Mouse (Mus musculus): ENCODE results near the gene Tmem81. TPM values are rescaled to one million over a fixed set of nuclear protein-coding genes. Genes with fewer than 3 reads are reported as not detected.

Gene Tmem81
- polyA plus RNA-seq, 1 experiment: 1.9 TPM

DNA sequence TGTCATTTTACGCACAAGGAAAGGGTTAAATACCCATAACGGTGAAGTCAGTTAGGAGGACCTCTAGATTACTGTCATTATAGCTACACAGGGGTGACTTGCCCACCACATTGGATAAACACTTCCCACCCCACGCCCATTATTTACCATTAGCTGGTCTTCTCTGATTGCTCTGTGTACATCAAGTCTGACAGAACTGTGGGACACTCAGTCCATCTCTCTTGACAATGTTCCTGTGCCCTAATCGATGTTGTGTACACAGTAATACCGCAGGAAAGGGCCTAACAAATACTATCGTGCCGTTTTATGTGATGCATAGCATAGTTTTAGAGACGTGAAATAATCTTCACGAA lies 29.5 kb upstream of the Tmem81 start:
- peaks cover 56% of the 10 kb centered on the region for H3K79me2 ChIP-seq (ENCODE audit: control insufficient read depth, insufficient read depth)
- no peak for TF ChIP-seq POLR2AphosphoS2 (IDR thresholded peaks at IDR 0.05; ENCODE audit: insufficient read length, low read depth)
- no peak for TF ChIP-seq MYOD1 (IDR thresholded peaks at IDR 0.05; ENCODE audit: control insufficient read depth in 1 of 3, insufficient read length in 2 of 3, low read depth in 2 of 3)
- no peak for TF ChIP-seq CEBPB (IDR thresholded peaks at IDR 0.05; ENCODE audit: insufficient read depth, poor library complexity, severe bottlenecking)
- no peak for TF ChIP-seq TCF3 (IDR thresholded peaks at IDR 0.05; ENCODE audit: insufficient read length, low read depth)
- TF ChIP-seq MYOG (IDR thresholded peaks at IDR 0.05; ENCODE audit: control insufficient read depth in 1 of 3, insufficient read depth in 1 of 3, insufficient read length in 2 of 3, low read depth in 2 of 3): no peak
- peak overlapping the region; percentile 82 for H3K4me2 ChIP-seq (ENCODE audit: low read depth)
- peak overlapping the region; percentile 40 for H3ac ChIP-seq (ENCODE audit: control insufficient read depth, insufficient read length)
- H3K36me3 ChIP-seq (ENCODE audit: control insufficient read depth, insufficient read depth): no peaks in the 10 kb centered on the region
- H3K27me3 ChIP-seq (ENCODE audit: control insufficient read depth, insufficient read depth, insufficient read length): no peaks in the 10 kb centered on the region
- H3K4me3 ChIP-seq: peak overlapping the region; percentile 71

DNA sequence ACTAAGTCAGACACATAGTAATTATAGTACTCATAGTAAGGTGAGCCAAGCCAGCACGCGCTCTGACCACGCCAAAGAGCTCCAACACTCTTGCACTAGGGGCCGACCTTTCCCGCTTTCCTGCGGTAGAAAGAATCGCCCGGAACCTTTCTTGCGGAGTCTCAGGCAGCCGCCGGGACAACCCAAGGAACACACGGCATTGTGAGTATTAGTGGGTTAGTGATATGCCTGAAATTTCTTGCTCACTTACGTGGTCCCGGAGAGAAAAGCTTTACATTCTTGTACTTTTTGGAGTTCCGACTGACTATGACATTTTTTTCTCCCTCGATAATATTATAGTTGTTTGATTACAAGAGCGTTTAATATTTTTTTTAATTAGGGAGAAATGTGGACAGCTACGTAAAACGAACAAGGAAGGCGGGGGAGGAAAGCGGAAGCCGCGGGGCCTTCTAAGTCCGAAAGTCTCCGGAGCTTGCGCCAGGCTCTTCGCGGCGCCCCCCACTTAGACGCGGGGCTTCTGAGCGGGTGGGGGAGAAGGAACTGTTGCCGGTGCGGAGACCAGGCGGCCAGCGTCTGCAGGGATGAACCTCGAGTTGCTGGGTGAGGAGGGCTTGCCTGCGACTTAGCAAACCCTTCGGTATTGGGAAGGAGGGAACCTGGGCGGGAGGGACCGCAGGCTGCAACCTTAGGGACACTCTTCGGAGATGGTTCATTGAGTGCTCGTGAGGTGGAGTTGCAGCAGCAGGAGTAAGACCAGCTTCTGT lies 28.9 kb upstream of the Tmem81 start, which contains the start of gene Rbbp5:
TSS of gene Rbbp5 (plus strand) at position 438 of the 764 bp plus-strand sequence.
- H3K4me3 ChIP-seq: peak within 1 kb of the TSS; percentile 71

DNA sequence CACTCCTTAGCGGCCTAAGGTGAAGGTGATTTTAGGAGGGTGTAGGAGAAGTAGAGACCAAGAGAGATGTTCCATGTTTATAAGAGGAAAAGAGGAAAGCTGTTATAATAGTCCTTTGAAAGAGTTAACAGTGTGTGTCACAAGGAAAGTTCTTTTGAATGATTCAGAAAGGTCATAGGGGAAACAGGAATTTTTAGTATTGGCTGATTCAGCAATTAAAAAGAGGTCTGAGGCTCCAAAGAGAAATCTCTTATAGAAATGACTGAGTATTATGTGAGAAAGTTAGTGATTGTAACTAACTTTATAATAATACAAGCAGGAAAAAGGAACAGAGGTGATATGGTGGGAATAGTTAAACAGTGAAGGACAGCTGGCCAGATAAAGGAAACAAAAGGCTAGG lies 26.6 kb upstream of the Tmem81 start:
- no peak for TF ChIP-seq CEBPB (IDR thresholded peaks at IDR 0.05; ENCODE audit: insufficient read depth, poor library complexity, severe bottlenecking)
- no peak for TF ChIP-seq POLR2AphosphoS2 (IDR thresholded peaks at IDR 0.05; ENCODE audit: insufficient read length, low read depth)
- TF ChIP-seq TCF12 (IDR thresholded peaks at IDR 0.05; ENCODE audit: insufficient read depth, poor library complexity, severe bottlenecking): no peak
- no peak for TF ChIP-seq USF1 (IDR thresholded peaks at IDR 0.05; ENCODE audit: low read depth)
- TF ChIP-seq TCF3 (IDR thresholded peaks at IDR 0.05; ENCODE audit: insufficient read length, low read depth): no peak
- TF ChIP-seq E2F4 (IDR thresholded peaks at IDR 0.05; ENCODE audit: insufficient read depth): no peak
- Histone ChIP-seq H3K27me3 (ENCODE audit: control insufficient read depth, insufficient read depth, insufficient read length) (no peaks in the 10 kb centered on the region), H3K4me2 (ENCODE audit: low read depth) (no peak overlapping the region), H3K4me3 (no peak overlapping the region), H3ac (ENCODE audit: control insufficient read depth, insufficient read length) (no peak overlapping the region), H3K36me3 (ENCODE audit: control insufficient read depth, insufficient read depth) (peaks cover 3% of the 10 kb centered on the region), H3K79me2 (ENCODE audit: control insufficient read depth, insufficient read depth) (peaks cover 84% of the 10 kb centered on the region)

More for the DNA sequence above, 28.9 kb upstream of the Tmem81 start, which contains the start of gene Rbbp5:
- H3K79me2 ChIP-seq (ENCODE audit: control insufficient read depth, insufficient read depth): peaks cover 61% of the 10 kb centered on the region
- peak within 1 kb of the TSS; percentile 40 for H3ac ChIP-seq (ENCODE audit: control insufficient read depth, insufficient read length)
- H3K4me2 ChIP-seq (ENCODE audit: low read depth): peak within 1 kb of the TSS; percentile 82
- TF ChIP-seq MYOD1 (IDR thresholded peaks at IDR 0.05; ENCODE audit: control insufficient read depth in 1 of 3, insufficient read length in 2 of 3, low read depth in 2 of 3): no peak
- TF ChIP-seq MYOG (IDR thresholded peaks at IDR 0.05; ENCODE audit: control insufficient read depth in 1 of 3, insufficient read depth in 1 of 3, insufficient read length in 2 of 3, low read depth in 2 of 3): no peak
- TF ChIP-seq USF1 (IDR thresholded peaks at IDR 0.05; ENCODE audit: low read depth): no peak
- TF ChIP-seq POLR2A (IDR thresholded peaks at IDR 0.05; ENCODE audit: insufficient read length, low read depth): peak; percentile 62
- peak; percentile 58 for TF ChIP-seq POLR2AphosphoS2 (IDR thresholded peaks at IDR 0.05; ENCODE audit: insufficient read length, low read depth)
- peak; percentile 78 for TF ChIP-seq E2F4 (IDR thresholded peaks at IDR 0.05; ENCODE audit: insufficient read depth)
- TF ChIP-seq MAX (IDR thresholded peaks at IDR 0.05; ENCODE audit: low read depth): peak; percentile 99
- peak; percentile 10 for TF ChIP-seq REST (IDR thresholded peaks at IDR 0.05; ENCODE audit: insufficient read depth, insufficient read length)
- H3K36me3 ChIP-seq (ENCODE audit: control insufficient read depth, insufficient read depth): no peaks in the 10 kb centered on the region
- no peaks in the 10 kb centered on the region for H3K27me3 ChIP-seq (ENCODE audit: control insufficient read depth, insufficient read depth, insufficient read length)

DNA sequence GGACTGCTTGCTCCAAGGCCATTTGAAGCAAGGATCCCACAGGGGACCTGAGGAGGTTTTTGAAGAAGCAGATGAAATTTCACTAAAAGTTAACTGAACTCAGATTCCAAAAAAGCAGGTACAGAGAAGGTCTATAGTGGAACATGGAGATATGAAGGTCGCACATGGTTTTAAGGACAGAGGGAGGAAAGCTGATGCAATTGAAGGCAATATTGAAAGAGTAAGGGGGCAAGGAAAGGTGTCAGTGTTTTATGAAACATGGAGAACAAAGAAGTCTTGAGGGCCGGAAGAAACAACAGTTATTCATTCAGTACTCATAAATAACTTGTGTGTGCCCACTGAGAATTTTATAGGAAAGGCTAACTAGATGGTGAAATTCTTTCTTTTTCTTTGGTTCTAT lies 24.4 kb upstream of the Tmem81 start:
- TF ChIP-seq CEBPB (IDR thresholded peaks at IDR 0.05; ENCODE audit: insufficient read depth, poor library complexity, severe bottlenecking) (peak; percentile 93), POLR2A (IDR thresholded peaks at IDR 0.05; ENCODE audit: insufficient read length, low read depth) (no peak), TCF3 (IDR thresholded peaks at IDR 0.05; ENCODE audit: insufficient read length, low read depth) (no peak)
- Histone ChIP-seq H3ac (ENCODE audit: control insufficient read depth, insufficient read length) (no peak overlapping the region), H3K4me3 (no peak overlapping the region), H3K27me3 (ENCODE audit: control insufficient read depth, insufficient read depth, insufficient read length) (no peaks in the 10 kb centered on the region), H3K4me2 (ENCODE audit: low read depth) (no peak overlapping the region), H3K36me3 (ENCODE audit: control insufficient read depth, insufficient read depth) (peaks cover 20% of the 10 kb centered on the region), H3K79me2 (ENCODE audit: control insufficient read depth, insufficient read depth) (peaks cover 80% of the 10 kb centered on the region)

DNA sequence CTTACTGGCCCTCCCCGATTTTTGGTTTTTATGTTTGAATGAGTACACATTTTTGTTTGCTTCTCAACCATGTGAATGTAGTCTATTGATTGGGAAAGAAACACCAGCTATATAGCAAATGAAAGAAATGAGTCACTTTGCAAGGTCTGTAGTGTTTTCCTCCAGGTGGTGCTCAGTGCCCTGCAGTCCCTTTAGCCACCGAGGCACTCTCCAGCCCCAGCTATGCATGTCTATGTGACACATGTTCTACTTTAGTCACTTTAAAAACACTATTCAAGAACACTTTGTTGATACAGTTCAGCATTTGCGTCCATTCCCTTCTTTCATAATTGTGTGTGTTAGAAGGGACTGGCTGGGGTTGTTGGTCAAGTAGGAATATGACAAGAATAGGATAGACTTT lies 22.8 kb upstream of the Tmem81 start:
- Histone ChIP-seq H3K27me3 (ENCODE audit: control insufficient read depth, insufficient read depth, insufficient read length) (no peaks in the 10 kb centered on the region), H3ac (ENCODE audit: control insufficient read depth, insufficient read length) (no peak overlapping the region), H3K4me3 (no peak overlapping the region), H3K79me2 (ENCODE audit: control insufficient read depth, insufficient read depth) (peaks cover 76% of the 10 kb centered on the region), H3K36me3 (ENCODE audit: control insufficient read depth, insufficient read depth) (peaks cover 37% of the 10 kb centered on the region), H3K4me2 (ENCODE audit: low read depth) (no peak overlapping the region)
- TF ChIP-seq POLR2A (IDR thresholded peaks at IDR 0.05; ENCODE audit: insufficient read length, low read depth) (no peak), TCF3 (IDR thresholded peaks at IDR 0.05; ENCODE audit: insufficient read length, low read depth) (no peak), MYOG (IDR thresholded peaks at IDR 0.05; ENCODE audit: control insufficient read depth in 1 of 3, insufficient read depth in 1 of 3, insufficient read length in 2 of 3, low read depth in 2 of 3) (no peak), MAX (IDR thresholded peaks at IDR 0.05; ENCODE audit: low read depth) (no peak), TCF12 (IDR thresholded peaks at IDR 0.05; ENCODE audit: insufficient read depth, poor library complexity, severe bottlenecking) (no peak), CEBPB (IDR thresholded peaks at IDR 0.05; ENCODE audit: insufficient read depth, poor library complexity, severe bottlenecking) (no peak), MYOD1 (IDR thresholded peaks at IDR 0.05; ENCODE audit: control insufficient read depth in 1 of 3, insufficient read length in 2 of 3, low read depth in 2 of 3) (no peak), SRF (IDR thresholded peaks at IDR 0.05; ENCODE audit: control insufficient read depth, insufficient read length, low read depth) (no peak), E2F4 (IDR thresholded peaks at IDR 0.05; ENCODE audit: insufficient read depth) (no peak), POLR2AphosphoS2 (IDR thresholded peaks at IDR 0.05; ENCODE audit: insufficient read length, low read depth) (no peak), USF1 (IDR thresholded peaks at IDR 0.05; ENCODE audit: low read depth) (no peak), REST (IDR thresholded peaks at IDR 0.05; ENCODE audit: insufficient read depth, insufficient read length) (no peak)
